Mouse (Mus musculus): ENCODE data around the gene Ubap2.

The Ubap2 gene

DNA sequence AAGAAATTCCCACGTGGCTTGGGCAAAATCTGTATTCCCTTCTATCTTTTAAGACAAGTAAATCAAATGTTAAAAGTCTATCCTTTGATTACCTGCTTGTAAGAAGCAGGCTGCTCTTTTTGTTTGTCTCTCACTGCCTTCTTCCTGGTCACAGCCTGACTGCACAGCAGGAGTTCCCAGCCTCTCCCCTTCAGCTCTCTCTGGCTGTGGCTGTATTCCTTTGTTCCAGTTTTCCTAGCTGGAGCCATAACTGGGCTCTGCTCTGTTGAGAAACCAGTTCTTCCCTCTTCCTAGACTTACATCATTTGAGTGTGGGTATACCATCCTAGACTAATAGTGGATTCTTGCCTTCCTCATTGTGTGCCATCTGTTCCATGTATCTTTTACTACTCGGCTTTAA lies 110.0 kb downstream of the Ubap2 start:
- in situ Hi-C loops (cut with MboI) = loop anchor here (5.0 kb wide), 1 partner anchor 38 kb away; no protein-coding TSS in a partner anchor

DNA sequence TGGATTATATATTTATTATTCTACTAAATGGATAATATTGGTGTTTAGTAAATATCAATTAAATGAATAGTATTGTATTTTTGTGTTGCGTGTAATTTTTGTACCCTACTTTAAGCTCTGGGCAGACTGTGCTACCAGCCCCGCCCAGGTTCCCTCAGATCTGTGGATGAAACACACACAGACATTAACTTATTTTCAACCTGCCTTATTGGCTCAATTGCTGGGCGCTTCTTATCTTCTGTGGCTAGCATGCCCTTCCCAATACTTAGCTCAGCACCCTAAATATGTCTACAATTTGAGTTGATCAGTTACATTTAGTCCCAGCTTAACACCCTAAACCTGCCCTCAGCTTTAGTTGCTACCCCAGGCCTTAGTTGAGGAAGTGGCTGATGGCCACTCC lies 113.7 kb downstream of the Ubap2 start:
- in situ Hi-C loops (cut with MboI) = no loop called here

DNA sequence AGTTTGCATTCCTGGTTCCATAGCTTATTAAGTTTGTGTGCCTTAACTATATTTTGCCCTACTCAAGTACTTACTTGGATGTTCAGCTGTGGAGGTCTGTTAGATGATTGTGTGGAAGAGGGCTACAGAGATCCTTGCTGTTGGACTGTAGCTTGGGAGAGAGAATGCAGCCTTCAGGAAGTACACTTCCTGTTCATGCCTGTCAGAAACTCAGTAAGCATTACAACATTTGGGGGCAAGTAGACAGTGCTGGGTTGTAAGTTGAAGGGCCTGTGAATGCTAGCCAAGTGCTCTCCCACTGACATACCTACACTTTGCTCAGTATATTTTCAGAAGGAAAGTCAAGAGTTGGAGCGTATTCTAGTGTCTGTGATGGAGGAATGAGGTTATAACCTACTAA lies 116.7 kb downstream of the Ubap2 start:
- in situ Hi-C loops (cut with MboI) = no loop called here

- in situ Hi-C loops (cut with MboI) = no loop called here
These were observed 118.0 kb downstream of the Ubap2 start for GRCm38 (mm10) chr4:41156961-41157360.

- in situ Hi-C loops (cut with MboI) = no loop called here
These were observed 121.8 kb downstream of the Ubap2 start for GRCm38 (mm10) chr4:41153146-41153545.

DNA sequence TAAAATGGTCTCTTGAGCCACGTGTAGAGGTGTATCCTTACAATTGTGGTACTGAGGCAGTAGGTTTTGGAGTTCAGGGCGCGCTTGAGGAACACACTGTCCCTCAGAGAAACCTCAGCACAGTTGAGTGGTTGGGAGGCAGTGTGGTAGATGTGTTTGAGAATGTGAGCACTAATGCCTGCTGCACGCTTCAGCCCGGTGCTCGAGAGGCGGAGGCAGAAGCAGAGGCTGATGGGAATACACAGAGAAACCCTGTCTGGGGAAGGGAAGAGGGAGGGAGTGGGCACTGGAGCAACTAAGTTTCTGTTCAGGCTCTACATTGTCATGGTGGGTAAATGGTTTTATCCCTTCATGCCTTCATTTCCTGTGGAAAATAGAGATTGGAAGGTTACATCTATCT lies 123.8 kb downstream of the Ubap2 start:
- in situ Hi-C loops (cut with MboI) = no loop called here

DNA sequence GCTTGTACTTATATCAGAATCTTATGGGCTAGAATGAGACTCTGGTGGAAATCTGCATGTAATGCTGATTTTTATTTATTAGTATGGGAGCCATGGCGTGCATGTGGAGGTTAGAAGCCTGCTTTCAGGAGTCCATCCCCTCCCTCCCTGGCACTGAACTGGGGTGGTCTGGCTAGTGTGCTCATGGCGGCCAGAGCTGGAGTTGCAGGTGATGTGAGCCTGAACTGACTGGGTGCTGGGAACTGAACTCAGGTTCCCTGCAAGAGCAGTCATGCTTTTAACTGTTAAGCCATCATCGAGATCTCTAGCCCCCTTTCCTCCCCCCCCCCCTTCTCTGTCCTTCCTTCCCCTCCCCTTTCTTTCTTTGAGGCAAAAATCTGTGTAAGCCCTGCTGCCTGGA lies 125.1 kb downstream of the Ubap2 start:
- in situ Hi-C loops (cut with MboI) = no loop called here
